22 mouse cellular contexts compared by ENCODE assay signal in the genomic region with DNA sequence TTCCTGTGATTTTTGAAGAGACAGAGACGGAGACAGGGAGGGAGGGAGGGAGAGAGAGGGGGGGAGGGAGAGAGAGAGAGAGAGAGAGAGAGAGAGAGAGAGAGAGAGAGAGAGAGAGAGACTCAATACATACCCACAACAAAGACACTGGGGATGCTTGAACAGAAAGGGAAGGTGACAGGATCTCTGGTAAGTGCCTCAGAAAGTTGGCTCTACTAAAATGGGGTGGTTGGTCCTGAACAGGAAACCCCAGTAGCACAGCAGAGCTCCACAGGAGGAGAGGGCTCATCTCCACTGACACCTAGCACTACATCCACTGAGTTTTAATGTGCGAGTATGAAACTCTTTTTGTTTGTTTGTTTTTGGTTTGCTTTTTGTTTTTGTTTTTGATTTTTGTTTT. TPM values are rescaled to one million over a fixed set of nuclear protein-coding genes. Genes with fewer than 3 reads are reported as not detected.
"Had no signal": no experiment of that assay in that cellular context is flagged by ENCODE, and none has a peak within 500 bp of the region (broad histone marks: within the 10 kb centered on the region; RNA-seq: fewer than 3 reads in every experiment).

No protein-coding gene starts in this region.

- H3K36me3 ChIP-seq: midbrain, embryonic 13.5 days; midbrain, embryonic 15.5 days; neural tube, embryonic 13.5 days; neural tube, embryonic 15.5 days; stomach, embryonic 15.5 days had no signal

- DNase-seq: lung, adult 18-20 months; lung, embryonic 14.5 days; lung, postnatal 10 days; lung, postnatal 36 days; retina, postnatal 1 day; right cerebral cortex, adult 18-20 months; right cerebral cortex, postnatal 25 days; right cerebral cortex, postnatal 4 days; spleen, adult 18-20 months; thymus, adult 2 months; thymus, postnatal 25 days; thymus, postnatal 4 days had no signal

- H3K27me3 ChIP-seq: megakaryocyte, embryonic 14.5 days; midbrain, embryonic 13.5 days; midbrain, embryonic 15.5 days; neural tube, embryonic 13.5 days; neural tube, embryonic 15.5 days; stomach, embryonic 15.5 days had no signal

RNA-seq across cellular contexts. Expression of gene Fasl, which starts 13.0 kb away (rescaled TPM):
- polyA plus RNA-seq: lung, embryonic 14.5 days; lung, embryonic 16.5 days; macrophage; neural tube, embryonic 11.5 days; stomach, embryonic 15.5 days; stomach, postnatal 0 days had no signal
